Mouse (Mus musculus): ENCODE results near the gene Adam11.

DNA sequence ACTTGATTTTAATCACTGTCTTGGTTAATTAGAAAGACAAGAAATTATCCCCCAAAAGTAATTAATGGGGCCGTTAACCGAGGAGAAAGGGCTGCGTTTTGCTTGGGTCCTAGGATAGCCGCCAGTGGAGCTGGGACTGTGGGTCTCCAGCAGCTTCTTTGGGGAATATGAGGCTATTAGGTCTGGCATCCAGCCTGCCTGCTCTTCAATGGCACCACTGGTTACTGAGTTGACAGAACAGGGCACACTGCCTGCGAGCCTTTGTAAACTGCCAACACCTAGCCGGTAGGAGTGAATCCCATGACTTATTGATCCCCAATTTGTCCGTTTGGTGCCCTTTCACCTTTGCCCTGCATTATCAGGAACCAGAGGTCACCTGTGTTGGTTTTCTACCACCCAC lies 19.2 kb upstream of the Adam11 start:
- no peak for TF ChIP-seq POLR2A (IDR thresholded peaks at IDR 0.05; ENCODE audit: control insufficient read depth, extremely low read depth, insufficient read depth, low read length, poor library complexity)
- no peak for TF ChIP-seq CTCF (IDR thresholded peaks at IDR 0.05; ENCODE audit: borderline replicate concordance, control insufficient read depth, extremely low read depth, insufficient read depth, low read length, poor library complexity)

All from thymus, adult 2 months (tissue).